ENCODE assay signal across 1 mouse cellular context in the genomic region with DNA sequence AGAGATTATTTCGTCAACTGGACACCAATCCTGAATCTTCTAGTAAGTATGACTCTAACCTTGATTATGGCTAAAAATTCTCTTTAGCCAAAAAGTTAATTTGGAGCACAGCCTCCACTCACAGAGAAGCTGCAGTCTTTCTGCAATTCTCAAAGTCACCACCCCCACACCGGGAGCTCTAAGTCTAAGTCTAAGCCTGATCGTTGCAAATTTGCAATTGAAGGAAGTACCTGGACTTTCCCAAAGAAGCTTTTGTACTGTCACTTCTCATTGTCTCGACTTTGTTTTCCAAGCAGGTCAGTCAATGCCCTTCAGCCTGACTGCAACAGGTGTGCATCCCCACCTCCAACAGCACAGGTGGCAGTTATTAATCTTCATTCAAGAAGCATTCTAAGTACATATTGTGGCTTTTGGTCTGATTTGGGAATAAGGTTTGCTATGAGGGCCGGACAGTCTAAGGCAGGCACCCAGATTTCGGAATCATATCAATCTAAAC. TPM values are rescaled to one million over a fixed set of nuclear protein-coding genes. Genes with fewer than 3 reads are reported as not detected.
"Had no signal": no experiment of that assay in that cellular context is flagged by ENCODE, and none has a peak within 500 bp of the region (broad histone marks: within the 10 kb centered on the region; RNA-seq: fewer than 3 reads in every experiment).

No protein-coding gene starts in this region.

RNA-seq across cellular contexts. Expression of a gene that starts 35.6 kb away (rescaled TPM):
- total RNA-seq: neutrophil, adult 5-6 weeks had no signal
